Mouse (Mus musculus) forebrain, embryonic 12.5 days (tissue): ENCODE data around the gene Upf3a. TPM values are rescaled to one million over a fixed set of nuclear protein-coding genes. Genes with fewer than 3 reads are reported as not detected.
"Not testable (repeated sequence)": the region's sequence is repeated elsewhere in the genome, so short reads cannot be mapped to it uniquely, and the experiment has no call there.

Experiments
- ATAC-seq: fragments of 200-750 bp; cut with Nextera tagmentation; 2 replicates; pipeline ENCODE4 v1.8.0; 2017; ENCODE audit warnings: moderate TSS enrichment; ENCODE audit not compliant: low FRiP score
- H3K27ac ChIP-seq: fragments of 300-500 bp; sonication (generic); 2 replicates; pipeline ENCODE4 v1.5.1; 2016; ENCODE audit warnings: mild to moderate bottlenecking
- H3K27me3 ChIP-seq: fragments of 300-500 bp; sonication (generic); 2 replicates; pipeline ENCODE4 v1.6.1; 2016; ENCODE audit warnings: mild to moderate bottlenecking
- H3K36me3 ChIP-seq: fragments of 300-500 bp; sonication (generic); replicated peaks from 2 replicates; pipeline ENCODE4 v1.6.1; 2016; ENCODE audit warnings: mild to moderate bottlenecking
- H3K4me1 ChIP-seq: fragments of 300-500 bp; sonication (generic); 2 replicates; pipeline ENCODE4 v1.6.1; 2016
- H3K4me2 ChIP-seq: fragments of 300-500 bp; sonication (generic); 2 replicates; pipeline ENCODE4 v1.6.1; 2016; ENCODE audit warnings: mild to moderate bottlenecking, moderate library complexity
- H3K4me3 ChIP-seq: fragments of 300-500 bp; sonication (generic); replicated peaks from 2 replicates; pipeline ENCODE4 v1.5.1; 2016; ENCODE audit warnings: mild to moderate bottlenecking
- H3K9ac ChIP-seq: fragments of 300-500 bp; sonication (generic); 2 replicates; pipeline ENCODE4 v1.6.1; 2016; ENCODE audit warnings: mild to moderate bottlenecking
- H3K9me3 ChIP-seq: fragments of 300-500 bp; sonication (generic); 2 replicates; pipeline ENCODE4 v1.6.1; 2016
- WGBS: fragments of 180-500 bp; shearing (Covaris S2); methylation state at CpG from one replicate; pipeline ENCODE4 v1.1.7; 2016; 5-methylcytosine and 5-hydroxymethylcytosine counted together
- polyA plus RNA-seq: library from polyadenylated mRNA; unstranded; fragments of >200 nt; fragmentation: Nextera tagmentation; extraction: Ambion mirVana; gene quantifications from 2 replicates; pipeline ENCODE4 v1.2.1, GENCODE M21; 2016

Upf3a gene
- polyA plus RNA-seq, 1 experiment from 2014 or later, result 42.0 TPM

DNA sequence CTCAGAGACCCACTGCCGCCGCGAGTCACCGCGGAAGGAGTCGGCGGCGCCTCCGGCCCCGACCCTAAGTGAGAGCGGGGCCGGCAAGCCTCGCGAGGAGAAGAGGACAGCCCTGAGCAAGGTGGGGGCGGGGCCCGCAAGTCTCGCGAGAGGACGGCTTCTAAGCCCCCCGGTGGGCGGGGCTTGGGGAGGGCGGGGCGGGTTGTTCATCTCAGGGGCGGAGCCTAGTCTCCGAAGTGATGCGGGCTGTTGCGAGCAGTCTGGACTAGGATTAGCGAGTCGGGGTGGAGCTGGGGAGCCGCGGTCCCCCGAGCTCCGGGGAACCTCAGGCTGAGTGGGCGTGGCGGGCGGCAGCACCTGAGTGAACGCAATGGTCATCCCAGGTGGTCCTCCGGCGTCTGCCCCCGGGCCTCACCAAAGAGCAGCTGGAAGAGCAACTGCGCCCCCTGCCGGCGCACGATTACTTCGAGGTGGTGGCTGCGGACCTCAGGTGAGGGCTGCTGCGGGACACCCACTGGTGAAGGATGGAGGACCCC, 417 bp downstream of the Upf3a start:
- Histone ChIP-seq H3K27me3 (no peaks in the 10 kb centered on the region), H3K27ac (peak overlapping the region; percentile 99), H3K4me3 (peak overlapping the region; percentile 72), H3K9ac (peak overlapping the region; percentile 85), H3K4me1 (peaks cover 12% of the 10 kb centered on the region), H3K9me3 (no peaks in the 10 kb centered on the region), H3K4me2 (peak overlapping the region; percentile 77), H3K36me3 (peaks cover 39% of the 10 kb centered on the region)
- whole genome bisulfite sequencing, result under 1% methylated on average over 47 of the region's 47 CpGs
- peak; percentile 96 for ATAC-seq

DNA sequence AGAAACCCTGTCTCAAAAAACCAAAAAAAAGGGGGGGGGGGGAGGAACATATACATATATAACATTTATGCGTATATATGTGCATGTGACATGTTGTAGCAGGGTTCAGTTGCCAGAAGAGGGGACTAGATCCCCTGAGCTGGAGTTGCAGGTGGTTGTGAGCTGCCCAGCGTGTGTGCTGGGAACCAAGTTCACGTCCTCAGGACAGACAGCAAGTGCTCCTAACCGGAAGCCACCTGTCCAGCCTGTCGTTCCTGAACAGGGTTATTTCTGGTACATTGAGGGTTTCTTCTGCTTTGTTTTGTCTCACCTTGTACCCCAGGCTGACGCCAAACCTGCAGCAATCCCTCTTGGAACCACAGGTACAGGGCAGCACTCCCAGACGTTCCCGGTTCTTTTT, 4.2 kb downstream of the Upf3a start:
- 96% methylated on average over 8 of the region's 8 CpGs for WGBS
- no peaks in the 10 kb centered on the region for H3K9me3 ChIP-seq
- H3K9ac ChIP-seq, result no peak overlapping the region
- no peaks in the 10 kb centered on the region for H3K27me3 ChIP-seq
- H3K27ac ChIP-seq, result no peak overlapping the region
- ATAC-seq, result no peak
- H3K4me3 ChIP-seq, result no peak overlapping the region
- H3K36me3 ChIP-seq, result peaks cover 45% of the 10 kb centered on the region
- peaks cover 11% of the 10 kb centered on the region for H3K4me1 ChIP-seq
- H3K4me2 ChIP-seq, result no peak overlapping the region

DNA sequence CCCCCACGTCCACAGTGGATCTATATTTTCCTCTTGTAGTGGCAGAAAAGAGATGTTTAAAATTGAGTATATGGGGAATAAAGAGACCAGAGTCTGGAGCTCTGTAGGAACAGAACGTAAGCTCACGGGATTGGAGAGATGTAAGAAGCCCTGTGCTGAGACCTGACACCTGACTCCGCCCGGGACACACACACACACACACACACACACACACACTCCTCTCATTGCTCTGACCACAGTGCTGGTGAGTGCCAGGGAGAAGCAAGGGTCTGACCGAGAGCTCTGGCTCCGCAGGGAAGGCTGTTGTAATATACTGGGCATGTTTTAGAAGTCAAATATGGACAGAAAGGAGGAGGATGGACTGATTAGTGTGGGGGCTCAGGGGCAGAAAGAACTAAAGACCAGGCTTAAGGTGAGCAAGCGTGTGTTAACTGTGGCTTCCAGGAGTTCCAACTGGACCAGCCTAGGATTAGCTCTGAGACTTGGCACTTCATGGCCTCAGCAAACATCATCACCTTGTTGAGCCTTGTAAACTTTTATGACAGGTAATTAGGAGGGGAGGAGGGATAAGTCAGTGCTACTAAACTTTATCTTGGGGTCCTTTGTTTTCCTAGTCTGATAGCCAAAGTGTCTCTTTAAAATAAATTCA, 7.8 kb downstream of the Upf3a start:
- H3K36me3 ChIP-seq, result peaks cover 69% of the 10 kb centered on the region
- H3K9me3 ChIP-seq, result no peaks in the 10 kb centered on the region
- no peak overlapping the region for H3K9ac ChIP-seq
- H3K27me3 ChIP-seq, result no peaks in the 10 kb centered on the region
- no peaks in the 10 kb centered on the region for H3K4me1 ChIP-seq
- H3K4me2 ChIP-seq, result no peak overlapping the region
- H3K4me3 ChIP-seq, result no peak overlapping the region
- ATAC-seq, result no peak
- no peak overlapping the region for H3K27ac ChIP-seq
- 90% methylated on average over 8 of the region's 8 CpGs for WGBS

DNA sequence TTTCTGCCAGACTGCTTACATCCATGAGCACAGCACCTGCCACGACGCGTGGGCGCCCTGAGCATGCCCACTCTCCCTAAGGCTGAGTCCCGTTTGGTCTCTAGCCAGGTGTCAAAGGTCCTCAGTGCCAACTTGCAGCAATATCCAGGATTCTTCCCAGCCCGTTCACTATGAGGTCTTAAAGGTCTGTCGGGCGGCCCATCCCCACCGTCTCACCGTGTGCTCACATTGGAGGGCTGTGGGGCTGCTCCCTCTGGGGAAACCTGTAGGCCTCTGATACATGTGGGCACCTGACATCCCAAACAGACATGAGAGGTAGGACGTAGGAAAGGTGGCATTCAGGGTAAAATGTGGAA, 8.3 kb downstream of the Upf3a start:
- H3K27ac ChIP-seq, result no peak overlapping the region
- H3K4me2 ChIP-seq, result no peak overlapping the region
- H3K9ac ChIP-seq, result no peak overlapping the region
- no peak for ATAC-seq
- H3K27me3 ChIP-seq, result no peaks in the 10 kb centered on the region
- 94% methylated on average over 11 of the region's 11 CpGs for WGBS
- H3K36me3 ChIP-seq, result peaks cover 69% of the 10 kb centered on the region
- H3K4me3 ChIP-seq, result no peak overlapping the region
- no peaks in the 10 kb centered on the region for H3K9me3 ChIP-seq
- no peaks in the 10 kb centered on the region for H3K4me1 ChIP-seq

DNA sequence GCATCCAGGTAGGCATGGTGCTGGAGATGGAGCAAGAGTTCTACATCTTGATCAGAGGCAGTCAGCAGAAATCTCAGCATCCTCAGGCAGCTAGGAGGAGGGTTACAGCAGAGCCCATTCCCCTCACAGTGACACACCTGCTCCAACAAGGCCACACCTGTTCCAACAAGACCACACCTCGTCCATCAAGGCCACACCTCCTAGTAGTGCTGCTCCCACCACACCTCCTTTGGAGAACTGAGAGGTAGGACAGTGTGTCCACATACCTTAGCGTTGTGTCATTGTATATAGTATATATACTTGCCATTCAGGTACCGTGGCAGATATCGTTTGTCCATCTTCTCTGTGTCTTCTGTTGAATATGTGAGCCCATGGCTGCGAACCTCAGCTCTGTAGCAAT, 12.3 kb downstream of the Upf3a start:
- H3K9ac ChIP-seq, result no peak overlapping the region
- no peaks in the 10 kb centered on the region for H3K27me3 ChIP-seq
- H3K36me3 ChIP-seq, result peaks cover 60% of the 10 kb centered on the region
- 91% methylated on average over 5 of the region's 5 CpGs for WGBS
- H3K9me3 ChIP-seq, result no peaks in the 10 kb centered on the region
- no peak overlapping the region for H3K4me2 ChIP-seq
- peaks cover 3% of the 10 kb centered on the region; the same call in 1 of the 2 replicates for H3K4me1 ChIP-seq
- no peak overlapping the region for H3K4me3 ChIP-seq
- ATAC-seq, result no peak
- no peak overlapping the region for H3K27ac ChIP-seq

DNA sequence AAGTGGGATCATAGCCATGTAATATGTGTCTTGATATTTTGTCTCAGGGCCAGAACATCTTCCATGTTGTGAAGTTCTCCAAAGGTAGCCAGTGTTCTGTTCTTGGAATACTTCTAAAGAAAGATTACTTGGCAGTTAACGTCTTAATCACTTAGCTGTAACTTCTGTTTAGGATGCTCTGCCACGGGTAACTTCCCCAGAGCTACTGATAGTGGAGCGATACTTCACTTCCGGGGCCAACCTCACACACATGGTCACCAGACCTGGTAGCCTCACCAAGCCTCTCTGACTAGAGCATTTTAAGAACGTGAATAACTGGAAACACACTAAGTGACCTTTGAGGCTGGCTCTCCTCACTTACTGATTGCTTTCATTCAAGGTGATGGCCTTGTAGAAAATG, 14.2 kb downstream of the Upf3a start:
- H3K9ac ChIP-seq, result no peak overlapping the region
- H3K9me3 ChIP-seq, result no peaks in the 10 kb centered on the region
- 91% methylated on average over 5 of the region's 5 CpGs for WGBS
- H3K36me3 ChIP-seq, result peaks cover 43% of the 10 kb centered on the region
- peaks cover 3% of the 10 kb centered on the region; the same call in 1 of the 2 replicates for H3K4me1 ChIP-seq
- H3K27ac ChIP-seq, result no peak overlapping the region
- H3K4me3 ChIP-seq, result no peak overlapping the region
- H3K4me2 ChIP-seq, result no peak overlapping the region
- no peaks in the 10 kb centered on the region for H3K27me3 ChIP-seq
- no peak for ATAC-seq

DNA sequence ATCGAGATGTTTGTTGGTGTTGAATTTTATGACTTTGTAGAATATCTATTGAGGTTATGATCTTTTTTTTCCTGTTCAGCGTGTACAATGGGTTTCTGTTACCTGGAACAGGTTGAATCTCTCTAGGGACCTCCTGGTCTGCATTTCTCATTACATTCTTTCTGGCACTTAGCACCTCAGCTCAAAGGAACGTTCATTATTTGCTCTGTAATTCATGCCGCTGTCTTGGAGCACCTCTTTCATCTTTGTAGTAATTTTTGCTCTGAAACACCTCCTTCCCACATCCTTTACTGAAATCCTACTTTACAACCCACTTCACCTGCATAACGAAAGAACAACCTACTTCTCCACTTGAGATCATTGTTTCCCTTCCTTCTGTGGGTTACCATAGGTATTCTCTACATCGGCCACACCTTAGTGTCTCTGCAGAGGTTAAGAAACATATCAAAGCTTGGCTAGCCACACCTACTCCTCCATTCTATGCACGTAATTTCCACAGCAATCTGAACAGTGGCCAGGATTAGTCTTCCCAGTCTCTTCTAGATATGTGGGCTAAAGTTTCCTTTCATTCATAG, 43.3 kb downstream of the Upf3a start:
- Histone ChIP-seq H3K4me3 (no peak overlapping the region), H3K27ac (no peak overlapping the region), H3K9me3 (no peaks in the 10 kb centered on the region), H3K4me1 (no peaks in the 10 kb centered on the region), H3K27me3 (no peaks in the 10 kb centered on the region), H3K36me3 (no peaks in the 10 kb centered on the region), H3K4me2 (no peak overlapping the region), H3K9ac (no peak overlapping the region)
- ATAC-seq, result no peak
- WGBS, result 81% methylated on average over 7 of the region's 7 CpGs

DNA sequence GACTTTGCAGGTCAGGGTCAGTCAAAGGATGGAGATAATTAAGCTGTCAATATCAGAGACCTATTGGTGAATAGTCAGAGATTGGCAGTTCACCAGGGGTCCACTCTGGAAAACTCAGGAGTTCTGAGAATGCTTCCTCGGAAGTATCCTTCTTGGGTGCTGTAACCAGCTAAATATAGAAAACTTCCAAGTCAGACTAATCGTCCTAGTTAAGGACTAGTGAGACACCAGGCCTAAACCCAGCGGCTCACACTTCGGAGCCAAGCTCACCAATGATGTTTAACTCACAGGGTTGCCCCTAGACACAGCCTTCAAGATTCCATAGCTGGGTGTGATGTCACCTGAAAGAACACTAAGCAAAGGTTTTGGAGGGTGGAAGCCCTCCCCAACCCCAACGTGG, 52.9 kb downstream of the Upf3a start, which contains the start of gene AF366264:
Gene AF366264 (minus strand): TSS at position 101 of the 400 bp plus-strand sequence.
- H3K4me3 ChIP-seq, ATAC-seq, H3K9ac ChIP-seq, H3K27me3 ChIP-seq, H3K27ac ChIP-seq, H3K36me3 ChIP-seq, H3K9me3 ChIP-seq, H3K4me2 ChIP-seq, H3K4me1 ChIP-seq: not testable (repeated sequence)
- 85% methylated on average over 5 of the region's 5 CpGs for WGBS

DNA sequence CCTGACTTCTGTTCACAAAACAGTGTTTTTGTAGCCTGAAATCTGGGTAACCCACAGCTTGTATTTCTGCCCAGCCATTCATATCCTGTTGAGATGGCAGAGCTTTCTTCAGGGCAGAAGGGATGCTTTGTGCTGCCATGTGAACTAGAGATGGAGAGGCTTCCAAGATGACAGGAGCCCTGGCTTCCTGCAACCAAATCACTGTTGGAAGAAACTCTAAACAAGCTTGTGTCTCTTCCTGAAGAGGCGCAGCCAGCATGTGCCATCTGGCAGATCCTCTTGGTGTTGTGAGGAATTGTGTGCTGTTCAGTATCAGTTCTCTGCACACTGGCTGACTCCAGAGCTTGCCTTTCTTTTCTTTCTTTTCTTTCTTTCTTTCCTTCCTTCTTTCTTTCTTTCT, 57.9 kb downstream of the Upf3a start:
- not testable (repeated sequence) for H3K36me3 ChIP-seq, H3K27me3 ChIP-seq, H3K4me2 ChIP-seq, H3K4me3 ChIP-seq, H3K4me1 ChIP-seq, ATAC-seq, H3K9me3 ChIP-seq, H3K9ac ChIP-seq, H3K27ac ChIP-seq
- WGBS, result 95% methylated on average over 1 of the region's 1 CpGs

Other genes starting within 250 kb of the Upf3a start
- not detected in 2 replicates for gene 1700029H14Rik, start 223.2 kb upstream of the Upf3a start, polyA plus RNA-seq
- 24.6 and 26.9 TPM in 2 replicates for gene Rasa3, start 108.0 kb upstream of the Upf3a start, polyA plus RNA-seq
- 2.1 and 2.5 TPM in 2 replicates for gene Cfap97d2, start 79.7 kb upstream of the Upf3a start, polyA plus RNA-seq
- 219 and 221 TPM in 2 replicates for gene Cdc16, start 27.9 kb upstream of the Upf3a start, polyA plus RNA-seq
- not detected in 2 replicates for gene AF366264, start 52.8 kb downstream of the Upf3a start, polyA plus RNA-seq
- gene Champ1, start 84.0 kb downstream of the Upf3a start, polyA plus RNA-seq, result 53.1 and 56.5 TPM in 2 replicates
- 68.9 and 70.1 TPM in 2 replicates for gene Coprs, start 104.7 kb downstream of the Upf3a start, polyA plus RNA-seq